Mouse (Mus musculus) stomach, embryonic 14.5 days (tissue): ENCODE results near the gene Dctn2. TPM values are rescaled to one million over a fixed set of nuclear protein-coding genes. Genes with fewer than 3 reads are reported as not detected.
A peak's percentile ranks its signal among the peaks of the same experiment; 100 is the strongest.

Source experiments
- ATAC-seq: fragments of 200-750 bp; cut with Nextera tagmentation; 2 replicates; pipeline ENCODE4 v1.8.0; 2017; ENCODE audit warnings: low read depth, moderate TSS enrichment; ENCODE audit not compliant: insufficient number of reproducible peaks, insufficient read depth, low FRiP score
- H3K27ac ChIP-seq: fragments of 300-500 bp; sonication (generic); 2 replicates; pipeline ENCODE4 v1.5.1; 2014; ENCODE audit warnings: mild to moderate bottlenecking, low read length, moderate library complexity, mixed read lengths
- H3K27me3 ChIP-seq: fragments of 300-500 bp; sonication (generic); 2 replicates; pipeline ENCODE4 v1.6.1; 2014; ENCODE audit warnings: low read length, control low read depth, mixed read lengths; ENCODE audit not compliant: control insufficient read depth, insufficient read depth
- H3K36me3 ChIP-seq: fragments of 300-500 bp; sonication (generic); 2 replicates; pipeline ENCODE4 v1.6.1; 2014; ENCODE audit warnings: mild to moderate bottlenecking, control low read depth, low read length, moderate library complexity, mixed read lengths; ENCODE audit not compliant: control insufficient read depth, insufficient read depth
- H3K4me1 ChIP-seq: fragments of 300-500 bp; sonication (generic); 2 replicates; pipeline ENCODE4 v1.6.1; 2014; ENCODE audit warnings: low read length, control low read depth, mixed read lengths; ENCODE audit not compliant: control insufficient read depth, insufficient read depth
- H3K4me2 ChIP-seq: fragments of 300-500 bp; sonication (generic); replicated peaks from 2 replicates; pipeline ENCODE4 v1.6.1; 2014; ENCODE audit warnings: low read depth, low read length, control low read depth
- H3K4me3 ChIP-seq: fragments of 300-500 bp; sonication (generic); 2 replicates; pipeline ENCODE4 v1.5.1; 2014; ENCODE audit warnings: low read depth, low read length, control low read depth
- H3K9ac ChIP-seq: fragments of 300-500 bp; sonication (generic); replicated peaks from 2 replicates; pipeline ENCODE4 v1.6.1; 2014; ENCODE audit warnings: low read depth, mild to moderate bottlenecking, control low read depth, low read length, moderate library complexity, mixed read lengths
- H3K9me3 ChIP-seq: fragments of 300-500 bp; sonication (generic); 2 replicates; pipeline ENCODE4 v1.6.1; 2016; ENCODE audit warnings: low read depth, low read length, control low read depth; ENCODE audit not compliant: control insufficient read depth
- WGBS: fragments of 180-500 bp; shearing (Covaris S2); extraction: QIAGEN DNeasy Blood & Tissue Kit; methylation state at CpG from one replicate; pipeline ENCODE4 v1.1.7; 2014; 5-methylcytosine and 5-hydroxymethylcytosine counted together
- polyA plus RNA-seq: library from polyadenylated mRNA; unstranded; fragments of >200 nt; fragmentation: Nextera tagmentation; extraction: Ambion mirVana; gene quantifications from 2 replicates; pipeline ENCODE4 v1.2.1, GENCODE M21; 2014

The Dctn2 gene
- polyA plus RNA-seq, 1 experiment from 2014 or later, result 177 TPM

DNA sequence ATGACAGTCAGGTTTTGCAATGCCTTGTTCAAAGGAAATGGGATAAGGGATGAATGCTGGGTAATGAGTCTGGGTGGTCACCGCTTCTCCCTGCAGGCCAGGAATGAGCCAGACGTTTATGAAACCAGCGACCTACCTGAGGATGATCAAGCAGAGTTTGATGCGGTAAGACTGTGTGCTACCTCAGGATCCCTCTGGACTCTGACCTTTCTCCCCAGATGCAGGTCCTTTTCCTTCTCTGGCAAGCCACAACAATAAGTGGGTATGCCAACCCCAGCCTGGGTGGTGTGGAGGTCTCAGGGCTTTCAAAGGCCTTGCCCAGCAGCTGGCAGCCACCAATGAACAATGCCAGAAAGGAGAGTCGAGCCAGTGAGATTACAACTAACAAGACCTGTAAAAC is 1.1 kb downstream of the Dctn2 start:
- Histone ChIP-seq H3K4me1 (peaks cover 18% of the 10 kb centered on the region), H3K27me3 (no peaks in the 10 kb centered on the region)
- WGBS, result 73% methylated on average over 5 of the region's 5 CpGs

DNA sequence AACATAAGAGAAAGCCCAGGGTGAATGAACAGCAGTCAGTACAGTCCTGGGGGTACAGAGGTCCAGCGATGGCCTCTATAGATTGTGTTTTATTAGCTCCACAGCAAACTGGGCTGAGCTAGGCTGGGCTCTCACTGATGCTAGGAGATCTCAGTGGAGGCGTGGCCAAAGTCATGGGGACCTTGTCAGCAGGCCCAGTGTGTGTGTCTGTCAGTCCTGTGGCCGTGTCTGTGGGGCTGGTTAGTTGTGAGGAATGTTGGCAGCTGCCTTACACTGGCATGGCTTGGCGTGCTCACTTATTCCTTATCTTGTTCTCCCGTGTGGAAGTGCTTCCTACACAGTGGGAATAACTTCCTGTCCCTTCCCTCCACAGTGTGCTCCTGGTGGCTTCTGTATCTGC is 2.2 kb downstream of the Dctn2 start:
- Histone ChIP-seq H3K9ac (no peak overlapping the region), H3K9me3 (no peaks in the 10 kb centered on the region), H3K4me1 (peaks cover 14% of the 10 kb centered on the region), H3K4me2 (no peak overlapping the region), H3K36me3 (peaks cover 30% of the 10 kb centered on the region), H3K4me3 (no peak overlapping the region), H3K27me3 (no peaks in the 10 kb centered on the region), H3K27ac (no peak overlapping the region)
- no peak for ATAC-seq
- 81% methylated on average over 5 of the region's 5 CpGs for WGBS

More for the DNA sequence above, 1.1 kb downstream of the Dctn2 start:
- H3K4me3 ChIP-seq, result peak overlapping the region; percentile 99
- no peaks in the 10 kb centered on the region for H3K9me3 ChIP-seq
- peak overlapping the region; percentile 94 for H3K4me2 ChIP-seq
- peak overlapping the region; percentile 98; the same call in 1 of the 2 replicates for H3K9ac ChIP-seq
- peaks cover 30% of the 10 kb centered on the region for H3K36me3 ChIP-seq
- no peak overlapping the region for H3K27ac ChIP-seq
- ATAC-seq, result no peak

DNA sequence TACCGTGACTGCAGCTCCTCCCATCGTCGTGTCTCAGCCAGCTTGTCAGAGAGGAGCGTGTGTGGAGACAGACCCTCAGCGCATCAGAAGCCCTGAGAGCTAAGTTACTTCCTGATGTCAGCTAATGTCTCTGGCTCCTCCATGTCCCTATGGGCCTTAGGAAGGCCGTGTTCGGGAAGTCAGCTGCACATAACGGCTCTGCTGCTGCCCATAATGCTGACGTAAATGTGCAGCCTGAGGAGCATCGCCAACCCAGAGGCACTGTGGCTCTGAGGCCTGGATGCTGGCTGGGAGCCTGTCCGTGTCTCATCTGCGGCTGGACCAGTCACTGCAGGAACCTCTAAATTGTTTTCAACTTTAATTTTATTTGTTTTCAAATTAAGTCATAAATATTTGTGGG is 2.9 kb downstream of the Dctn2 start:
- no peak overlapping the region for H3K9ac ChIP-seq
- peaks cover 30% of the 10 kb centered on the region for H3K36me3 ChIP-seq
- WGBS, result 85% methylated on average over 12 of the region's 12 CpGs
- H3K27me3 ChIP-seq, result no peaks in the 10 kb centered on the region
- no peak for ATAC-seq
- no peak overlapping the region for H3K27ac ChIP-seq
- H3K4me3 ChIP-seq, result no peak overlapping the region
- no peak overlapping the region for H3K4me2 ChIP-seq
- H3K9me3 ChIP-seq, result no peaks in the 10 kb centered on the region
- peaks cover 16% of the 10 kb centered on the region for H3K4me1 ChIP-seq

DNA sequence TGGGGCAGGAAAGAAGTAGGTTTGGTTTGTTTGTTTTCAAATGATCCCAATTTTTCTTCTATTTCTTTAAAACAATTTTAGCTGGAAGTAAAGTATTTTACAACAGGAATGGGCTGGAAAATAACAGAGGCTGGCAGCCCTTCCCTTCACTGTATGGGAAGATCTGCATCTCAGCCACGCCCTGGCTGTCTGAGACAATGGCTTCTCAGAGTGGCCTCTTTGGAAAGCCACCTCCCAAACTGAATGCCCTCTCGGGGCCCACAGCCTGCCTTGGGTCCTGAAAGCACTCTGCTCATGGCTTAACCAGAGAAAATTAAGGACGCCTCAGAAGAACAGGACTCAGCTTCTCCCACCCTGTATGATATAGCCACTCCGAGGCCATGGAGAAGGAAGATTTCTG is 3.7 kb downstream of the Dctn2 start:
- H3K9me3 ChIP-seq, result no peaks in the 10 kb centered on the region
- H3K4me1 ChIP-seq, result peaks cover 23% of the 10 kb centered on the region
- no peak for ATAC-seq
- H3K9ac ChIP-seq, result no peak overlapping the region
- no peak overlapping the region for H3K4me3 ChIP-seq
- no peak overlapping the region for H3K27ac ChIP-seq
- no peaks in the 10 kb centered on the region for H3K27me3 ChIP-seq
- H3K4me2 ChIP-seq, result no peak overlapping the region
- peaks cover 36% of the 10 kb centered on the region for H3K36me3 ChIP-seq
- 74% methylated on average over 4 of the region's 4 CpGs for WGBS

DNA sequence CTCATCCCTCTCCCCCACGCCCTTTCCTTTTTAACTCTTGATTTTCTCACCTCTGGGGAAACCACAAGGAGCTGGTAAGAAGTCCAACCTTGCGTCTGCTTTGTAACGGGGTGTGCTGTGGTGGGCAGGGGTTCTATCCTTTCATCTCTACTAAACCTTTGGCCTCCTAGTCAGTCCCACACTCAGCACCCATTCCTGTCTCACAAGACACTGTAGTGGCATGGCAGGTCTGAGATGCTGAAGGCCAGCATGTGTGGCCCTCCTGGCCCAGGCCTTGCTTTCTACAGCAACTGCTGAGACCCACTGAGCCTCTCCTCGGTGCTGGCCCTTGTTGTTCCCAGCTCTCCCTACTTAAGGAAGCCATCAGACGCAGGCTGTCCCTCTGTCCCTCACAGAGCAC is 6.2 kb downstream of the Dctn2 start:
- Histone ChIP-seq H3K9me3 (no peaks in the 10 kb centered on the region), H3K4me1 (peaks cover 19% of the 10 kb centered on the region), H3K9ac (no peak overlapping the region), H3K4me2 (no peak overlapping the region), H3K4me3 (no peak overlapping the region), H3K27me3 (no peaks in the 10 kb centered on the region), H3K27ac (no peak overlapping the region), H3K36me3 (peaks cover 60% of the 10 kb centered on the region)
- 89% methylated on average over 5 of the region's 5 CpGs for WGBS
- ATAC-seq, result no peak

DNA sequence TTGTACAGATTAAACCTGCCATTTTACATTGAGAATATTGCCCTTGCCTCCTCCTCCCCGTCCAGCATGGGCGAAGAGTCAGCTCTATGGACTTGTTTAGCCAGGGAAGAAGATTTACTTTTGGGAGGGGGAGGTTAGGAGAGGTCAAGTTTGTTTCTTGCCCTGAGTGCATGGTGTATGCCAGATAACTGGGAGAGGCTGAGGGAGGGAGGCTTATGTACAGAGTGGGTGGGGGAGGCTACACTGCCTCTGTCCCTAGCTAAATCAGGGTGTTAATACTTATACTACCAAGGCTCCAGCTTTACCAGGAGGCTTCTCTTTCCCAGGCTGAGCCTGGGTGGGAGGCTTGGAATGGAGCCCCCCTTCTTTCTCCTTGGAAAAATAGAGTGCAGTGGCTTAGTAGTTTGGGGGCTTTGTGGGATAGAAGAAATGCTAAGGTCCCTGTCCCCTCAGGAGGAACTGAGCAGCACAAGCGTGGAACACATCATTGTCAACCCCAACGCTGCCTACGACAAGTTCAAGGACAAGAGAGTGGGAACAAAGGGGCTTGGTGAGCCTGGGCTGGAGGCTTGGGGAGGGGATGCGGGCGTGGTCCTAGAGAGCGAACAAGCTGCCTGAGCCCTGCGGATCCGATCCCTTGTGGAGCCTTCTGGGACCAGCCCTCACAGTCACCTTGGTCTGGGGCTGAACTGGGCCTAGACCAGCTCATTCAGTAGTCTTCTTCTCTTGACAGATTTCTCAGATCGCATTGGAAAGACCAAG is 8.3 kb downstream of the Dctn2 start:
- 69% methylated on average over 11 of the region's 11 CpGs for WGBS
- Histone ChIP-seq H3K4me3 (no peak overlapping the region), H3K4me2 (no peak overlapping the region), H3K9me3 (no peaks in the 10 kb centered on the region), H3K27me3 (no peaks in the 10 kb centered on the region), H3K4me1 (peaks cover 9% of the 10 kb centered on the region; the same call in 1 of the 2 replicates), H3K9ac (no peak overlapping the region), H3K36me3 (peaks cover 63% of the 10 kb centered on the region), H3K27ac (peak overlapping the region; percentile 33; the same call in 1 of the 2 replicates)
- peak; percentile 84 for ATAC-seq

DNA sequence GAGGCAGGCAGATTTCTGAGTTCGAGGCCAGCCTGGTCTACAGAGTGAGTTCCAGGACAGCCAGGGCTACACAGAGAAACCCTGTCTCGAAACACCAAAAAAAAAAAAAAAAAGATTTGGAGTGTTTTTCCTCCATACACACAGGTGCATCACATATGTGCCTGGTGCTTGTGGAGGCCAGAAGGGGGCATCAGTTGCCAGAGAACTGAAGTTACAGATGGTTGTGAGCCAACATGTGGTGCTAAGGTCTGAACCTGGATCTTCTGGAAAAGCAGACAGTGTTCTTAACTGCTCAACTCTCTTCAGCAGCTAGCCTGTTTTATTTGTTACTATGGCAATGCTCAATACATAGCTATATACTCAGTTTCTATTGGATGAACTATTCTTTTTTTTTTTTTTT is 13.6 kb downstream of the Dctn2 start:
- no peak for ATAC-seq
- Histone ChIP-seq H3K9me3 (no peaks in the 10 kb centered on the region), H3K9ac (no peak overlapping the region), H3K4me2 (no peak overlapping the region), H3K36me3 (peaks cover 89% of the 10 kb centered on the region), H3K4me1 (peaks cover under 1% of the 10 kb centered on the region; the same call in 1 of the 2 replicates), H3K27ac (no peak overlapping the region), H3K4me3 (no peak overlapping the region), H3K27me3 (no peaks in the 10 kb centered on the region)
- 83% methylated on average over 1 of the region's 2 CpGs for WGBS

DNA sequence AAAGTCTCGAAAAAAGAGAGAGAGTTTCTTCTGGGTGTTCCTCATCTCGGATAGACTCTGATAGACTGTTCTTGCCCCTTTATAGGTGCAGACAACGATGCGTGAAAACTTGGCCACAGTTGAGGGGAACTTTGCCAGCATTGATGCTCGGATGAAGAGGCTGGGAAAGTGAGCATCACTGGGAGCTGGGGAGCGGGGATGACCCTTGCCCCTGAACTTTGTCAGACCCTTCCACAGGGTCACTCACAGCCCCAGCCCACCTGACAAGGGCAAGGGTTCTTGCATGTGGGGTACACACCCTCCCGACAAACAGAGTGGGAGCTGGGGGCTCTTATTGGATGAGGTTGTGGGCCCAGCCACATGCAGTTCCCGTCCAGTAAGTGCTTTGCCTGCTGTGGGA is 15.1 kb downstream of the Dctn2 start:
- Histone ChIP-seq H3K27ac (no peak overlapping the region), H3K9me3 (no peaks in the 10 kb centered on the region), H3K4me2 (no peak overlapping the region), H3K36me3 (peaks cover 90% of the 10 kb centered on the region), H3K4me1 (peaks cover 8% of the 10 kb centered on the region), H3K27me3 (no peaks in the 10 kb centered on the region), H3K9ac (no peak overlapping the region), H3K4me3 (no peak overlapping the region)
- no peak for ATAC-seq
- WGBS, result 93% methylated on average over 8 of the region's 8 CpGs
